Mouse (Mus musculus): Measurements from ENCODE around the gene Magohb. TPM values are rescaled to one million over a fixed set of nuclear protein-coding genes. Genes with fewer than 3 reads are reported as not detected.

Magohb gene
- polyA plus RNA-seq, 1 experiment = 22.0 TPM

- H3K27me3 ChIP-seq (ENCODE audit: control insufficient read depth, insufficient read depth, insufficient read length) = no peaks in the 10 kb centered on the region
- H3ac ChIP-seq (ENCODE audit: control insufficient read depth, insufficient read length) = no peak overlapping the region
- no peaks in the 10 kb centered on the region for H3K79me2 ChIP-seq (ENCODE audit: control insufficient read depth, insufficient read depth)
- no peak for TF ChIP-seq POLR2AphosphoS2 (IDR thresholded peaks at IDR 0.05; ENCODE audit: insufficient read length, low read depth)
- TF ChIP-seq USF1 (IDR thresholded peaks at IDR 0.05; ENCODE audit: low read depth) = no peak
- TF ChIP-seq TCF3 (IDR thresholded peaks at IDR 0.05; ENCODE audit: insufficient read length, low read depth) = no peak
- no peak for TF ChIP-seq REST (IDR thresholded peaks at IDR 0.05; ENCODE audit: insufficient read depth, insufficient read length)
- no peak for TF ChIP-seq MAX (IDR thresholded peaks at IDR 0.05; ENCODE audit: low read depth)
- TF ChIP-seq CEBPB (IDR thresholded peaks at IDR 0.05; ENCODE audit: insufficient read depth, poor library complexity, severe bottlenecking) = no peak
- TF ChIP-seq MYOD1 (IDR thresholded peaks at IDR 0.05; ENCODE audit: control insufficient read depth in 1 of 3, insufficient read length in 2 of 3, low read depth in 2 of 3) = no peak
- TF ChIP-seq SRF (IDR thresholded peaks at IDR 0.05; ENCODE audit: control insufficient read depth, insufficient read length, low read depth) = no peak
- no peak for TF ChIP-seq TCF12 (IDR thresholded peaks at IDR 0.05; ENCODE audit: insufficient read depth, poor library complexity, severe bottlenecking)
- no peak for TF ChIP-seq MYOG (IDR thresholded peaks at IDR 0.05; ENCODE audit: control insufficient read depth in 1 of 3, insufficient read depth in 1 of 3, insufficient read length in 2 of 3, low read depth in 2 of 3)
- H3K4me3 ChIP-seq = no peak overlapping the region
- H3K4me2 ChIP-seq (ENCODE audit: low read depth) = no peak overlapping the region
- no peaks in the 10 kb centered on the region for H3K36me3 ChIP-seq (ENCODE audit: control insufficient read depth, insufficient read depth)
These were observed 23.4 kb downstream of the Magohb start for GRCm38 (mm10) chr6:131269599-131269998.

GRCm38 (mm10) chr6:131264175-131264574 lies 28.9 kb downstream of the Magohb start:
- no peaks in the 10 kb centered on the region for H3K27me3 ChIP-seq (ENCODE audit: control insufficient read depth, insufficient read depth, insufficient read length)
- no peak overlapping the region for H3ac ChIP-seq (ENCODE audit: control insufficient read depth, insufficient read length)
- no peak overlapping the region for H3K4me3 ChIP-seq
- TF ChIP-seq CEBPB (IDR thresholded peaks at IDR 0.05; ENCODE audit: insufficient read depth, poor library complexity, severe bottlenecking) (no peak), MYOD1 (IDR thresholded peaks at IDR 0.05; ENCODE audit: control insufficient read depth in 1 of 3, insufficient read length in 2 of 3, low read depth in 2 of 3) (no peak), POLR2A (IDR thresholded peaks at IDR 0.05; ENCODE audit: insufficient read length, low read depth) (no peak), REST (IDR thresholded peaks at IDR 0.05; ENCODE audit: insufficient read depth, insufficient read length) (no peak), SRF (IDR thresholded peaks at IDR 0.05; ENCODE audit: control insufficient read depth, insufficient read length, low read depth) (no peak), POLR2AphosphoS2 (IDR thresholded peaks at IDR 0.05; ENCODE audit: insufficient read length, low read depth) (no peak), USF1 (IDR thresholded peaks at IDR 0.05; ENCODE audit: low read depth) (no peak), TCF12 (IDR thresholded peaks at IDR 0.05; ENCODE audit: insufficient read depth, poor library complexity, severe bottlenecking) (no peak), MAX (IDR thresholded peaks at IDR 0.05; ENCODE audit: low read depth) (no peak), MYOG (IDR thresholded peaks at IDR 0.05; ENCODE audit: control insufficient read depth in 1 of 3, insufficient read depth in 1 of 3, insufficient read length in 2 of 3, low read depth in 2 of 3) (no peak), E2F4 (IDR thresholded peaks at IDR 0.05; ENCODE audit: insufficient read depth) (no peak), TCF3 (IDR thresholded peaks at IDR 0.05; ENCODE audit: insufficient read length, low read depth) (no peak)
- H3K79me2 ChIP-seq (ENCODE audit: control insufficient read depth, insufficient read depth) = no peaks in the 10 kb centered on the region
- no peaks in the 10 kb centered on the region for H3K36me3 ChIP-seq (ENCODE audit: control insufficient read depth, insufficient read depth)
- no peak overlapping the region for H3K4me2 ChIP-seq (ENCODE audit: low read depth)

- no peaks in the 10 kb centered on the region for H3K79me2 ChIP-seq (ENCODE audit: control insufficient read depth, insufficient read depth)
- H3K4me2 ChIP-seq (ENCODE audit: low read depth) = no peak overlapping the region
- H3K4me3 ChIP-seq = no peak overlapping the region
- no peaks in the 10 kb centered on the region for H3K27me3 ChIP-seq (ENCODE audit: control insufficient read depth, insufficient read depth, insufficient read length)
- no peaks in the 10 kb centered on the region for H3K36me3 ChIP-seq (ENCODE audit: control insufficient read depth, insufficient read depth)
- TF ChIP-seq MYOG (IDR thresholded peaks at IDR 0.05; ENCODE audit: control insufficient read depth in 1 of 3, insufficient read depth in 1 of 3, insufficient read length in 2 of 3, low read depth in 2 of 3) (no peak), SRF (IDR thresholded peaks at IDR 0.05; ENCODE audit: control insufficient read depth, insufficient read length, low read depth) (no peak), MYOD1 (IDR thresholded peaks at IDR 0.05; ENCODE audit: control insufficient read depth in 1 of 3, insufficient read length in 2 of 3, low read depth in 2 of 3) (no peak), MAX (IDR thresholded peaks at IDR 0.05; ENCODE audit: low read depth) (no peak), POLR2AphosphoS2 (IDR thresholded peaks at IDR 0.05; ENCODE audit: insufficient read length, low read depth) (no peak), REST (IDR thresholded peaks at IDR 0.05; ENCODE audit: insufficient read depth, insufficient read length) (no peak), CEBPB (IDR thresholded peaks at IDR 0.05; ENCODE audit: insufficient read depth, poor library complexity, severe bottlenecking) (no peak), USF1 (IDR thresholded peaks at IDR 0.05; ENCODE audit: low read depth) (no peak), TCF3 (IDR thresholded peaks at IDR 0.05; ENCODE audit: insufficient read length, low read depth) (no peak), E2F4 (IDR thresholded peaks at IDR 0.05; ENCODE audit: insufficient read depth) (no peak), TCF12 (IDR thresholded peaks at IDR 0.05; ENCODE audit: insufficient read depth, poor library complexity, severe bottlenecking) (no peak), POLR2A (IDR thresholded peaks at IDR 0.05; ENCODE audit: insufficient read length, low read depth) (no peak)
- no peak overlapping the region for H3ac ChIP-seq (ENCODE audit: control insufficient read depth, insufficient read length)
These were observed 30.3 kb downstream of the Magohb start for GRCm38 (mm10) chr6:131262778-131263177.

- no peak overlapping the region for H3ac ChIP-seq (ENCODE audit: control insufficient read depth, insufficient read length)
- H3K27me3 ChIP-seq (ENCODE audit: control insufficient read depth, insufficient read depth, insufficient read length) = no peaks in the 10 kb centered on the region
These were observed 31.0 kb downstream of the Magohb start for GRCm38 (mm10) chr6:131262009-131262408.

More at GRCm38 (mm10) chr6:131262009-131262408, 31.0 kb downstream of the Magohb start:
- H3K4me2 ChIP-seq (ENCODE audit: low read depth) = no peak overlapping the region
- no peaks in the 10 kb centered on the region for H3K36me3 ChIP-seq (ENCODE audit: control insufficient read depth, insufficient read depth)
- no peak for TF ChIP-seq MYOG (IDR thresholded peaks at IDR 0.05; ENCODE audit: control insufficient read depth in 1 of 3, insufficient read depth in 1 of 3, insufficient read length in 2 of 3, low read depth in 2 of 3)
- TF ChIP-seq E2F4 (IDR thresholded peaks at IDR 0.05; ENCODE audit: insufficient read depth) = no peak
- TF ChIP-seq CEBPB (IDR thresholded peaks at IDR 0.05; ENCODE audit: insufficient read depth, poor library complexity, severe bottlenecking) = no peak
- TF ChIP-seq POLR2AphosphoS2 (IDR thresholded peaks at IDR 0.05; ENCODE audit: insufficient read length, low read depth) = no peak
- no peak for TF ChIP-seq USF1 (IDR thresholded peaks at IDR 0.05; ENCODE audit: low read depth)
- no peak for TF ChIP-seq MAX (IDR thresholded peaks at IDR 0.05; ENCODE audit: low read depth)
- no peak for TF ChIP-seq SRF (IDR thresholded peaks at IDR 0.05; ENCODE audit: control insufficient read depth, insufficient read length, low read depth)
- no peak for TF ChIP-seq REST (IDR thresholded peaks at IDR 0.05; ENCODE audit: insufficient read depth, insufficient read length)
- TF ChIP-seq MYOD1 (IDR thresholded peaks at IDR 0.05; ENCODE audit: control insufficient read depth in 1 of 3, insufficient read length in 2 of 3, low read depth in 2 of 3) = no peak
- no peak for TF ChIP-seq POLR2A (IDR thresholded peaks at IDR 0.05; ENCODE audit: insufficient read length, low read depth)
- no peak for TF ChIP-seq TCF12 (IDR thresholded peaks at IDR 0.05; ENCODE audit: insufficient read depth, poor library complexity, severe bottlenecking)
- no peaks in the 10 kb centered on the region for H3K79me2 ChIP-seq (ENCODE audit: control insufficient read depth, insufficient read depth)
- H3K4me3 ChIP-seq = no peak overlapping the region
